Mouse (Mus musculus): ENCODE data around the gene Slc31a1.

- TF ChIP-seq CTCF (IDR thresholded peaks at IDR 0.05; ENCODE audit: low read depth) (no peak), EP300 (IDR thresholded peaks at IDR 0.05; ENCODE audit: low read depth) (no peak)
Measured at GRCm38 (mm10) chr4:62384159-62384558, 23.6 kb downstream of the Slc31a1 start.
